Mouse (Mus musculus): ENCODE measurements around the gene Tacc3. TPM values are rescaled to one million over a fixed set of nuclear protein-coding genes. Genes with fewer than 3 reads are reported as not detected.

Gene Tacc3
- polyA plus RNA-seq, 1 experiment: 54.1 TPM

- Histone ChIP-seq H3K79me2 (ENCODE audit: control insufficient read depth, insufficient read depth) (peaks cover 63% of the 10 kb centered on the region), H3ac (ENCODE audit: control insufficient read depth, insufficient read length) (peak within 1 kb of the TSS; percentile 63), H3K27me3 (ENCODE audit: control insufficient read depth, insufficient read depth, insufficient read length) (no peaks in the 10 kb centered on the region), H3K4me3 (peak within 1 kb of the TSS; percentile 97), H3K36me3 (ENCODE audit: control insufficient read depth, insufficient read depth) (peaks cover 8% of the 10 kb centered on the region), H3K4me2 (ENCODE audit: low read depth) (peak within 1 kb of the TSS; percentile 93)
- TF ChIP-seq POLR2A (IDR thresholded peaks at IDR 0.05; ENCODE audit: insufficient read length, low read depth) (peak; percentile 99), TCF12 (IDR thresholded peaks at IDR 0.05; ENCODE audit: insufficient read depth, poor library complexity, severe bottlenecking) (no peak), E2F4 (IDR thresholded peaks at IDR 0.05; ENCODE audit: insufficient read depth) (peak; percentile 82), CEBPB (IDR thresholded peaks at IDR 0.05; ENCODE audit: insufficient read depth, poor library complexity, severe bottlenecking) (no peak), MAX (IDR thresholded peaks at IDR 0.05; ENCODE audit: low read depth) (no peak), SRF (IDR thresholded peaks at IDR 0.05; ENCODE audit: control insufficient read depth, insufficient read length, low read depth) (peak; percentile 59), MYOD1 (IDR thresholded peaks at IDR 0.05; ENCODE audit: control insufficient read depth in 1 of 3, insufficient read length in 2 of 3, low read depth in 2 of 3) (peak in 2 of 3 experiments; percentile 1 to 13), MYOG (IDR thresholded peaks at IDR 0.05; ENCODE audit: control insufficient read depth in 1 of 3, insufficient read depth in 1 of 3, insufficient read length in 2 of 3, low read depth in 2 of 3) (peak in 1 of 3 experiments; percentile 1), USF1 (IDR thresholded peaks at IDR 0.05; ENCODE audit: low read depth) (no peak), REST (IDR thresholded peaks at IDR 0.05; ENCODE audit: insufficient read depth, insufficient read length) (no peak), TCF3 (IDR thresholded peaks at IDR 0.05; ENCODE audit: insufficient read length, low read depth) (no peak), POLR2AphosphoS2 (IDR thresholded peaks at IDR 0.05; ENCODE audit: insufficient read length, low read depth) (peak; percentile 98)
Observed at GRCm38 (mm10) chr5:33651921-33652782, 5.8 kb upstream of the Tacc3 start, which contains the start of gene Slbp. TSS of gene Slbp (minus strand) at chr5:33652574.

GRCm38 (mm10) chr5:33652783-33653173, 5.2 kb upstream of the Tacc3 start:
- peaks cover 58% of the 10 kb centered on the region for H3K79me2 ChIP-seq (ENCODE audit: control insufficient read depth, insufficient read depth)
- H3ac ChIP-seq (ENCODE audit: control insufficient read depth, insufficient read length): peak overlapping the region; percentile 63
- peak overlapping the region; percentile 97 for H3K4me3 ChIP-seq
- peak overlapping the region; percentile 77 for H3K4me2 ChIP-seq (ENCODE audit: low read depth)
- H3K36me3 ChIP-seq (ENCODE audit: control insufficient read depth, insufficient read depth): peaks cover 5% of the 10 kb centered on the region
- no peaks in the 10 kb centered on the region for H3K27me3 ChIP-seq (ENCODE audit: control insufficient read depth, insufficient read depth, insufficient read length)
- TF ChIP-seq POLR2A (IDR thresholded peaks at IDR 0.05; ENCODE audit: insufficient read length, low read depth) (no peak), E2F4 (IDR thresholded peaks at IDR 0.05; ENCODE audit: insufficient read depth) (no peak), MAX (IDR thresholded peaks at IDR 0.05; ENCODE audit: low read depth) (no peak), CEBPB (IDR thresholded peaks at IDR 0.05; ENCODE audit: insufficient read depth, poor library complexity, severe bottlenecking) (no peak), USF1 (IDR thresholded peaks at IDR 0.05; ENCODE audit: low read depth) (no peak), MYOD1 (IDR thresholded peaks at IDR 0.05; ENCODE audit: control insufficient read depth in 1 of 3, insufficient read length in 2 of 3, low read depth in 2 of 3) (no peak), TCF12 (IDR thresholded peaks at IDR 0.05; ENCODE audit: insufficient read depth, poor library complexity, severe bottlenecking) (no peak), REST (IDR thresholded peaks at IDR 0.05; ENCODE audit: insufficient read depth, insufficient read length) (no peak), MYOG (IDR thresholded peaks at IDR 0.05; ENCODE audit: control insufficient read depth in 1 of 3, insufficient read depth in 1 of 3, insufficient read length in 2 of 3, low read depth in 2 of 3) (no peak), SRF (IDR thresholded peaks at IDR 0.05; ENCODE audit: control insufficient read depth, insufficient read length, low read depth) (no peak), TCF3 (IDR thresholded peaks at IDR 0.05; ENCODE audit: insufficient read length, low read depth) (no peak), POLR2AphosphoS2 (IDR thresholded peaks at IDR 0.05; ENCODE audit: insufficient read length, low read depth) (no peak)

- H3K79me2 ChIP-seq (ENCODE audit: control insufficient read depth, insufficient read depth): peaks cover 59% of the 10 kb centered on the region
- no peak overlapping the region for H3K4me2 ChIP-seq (ENCODE audit: low read depth)
- no peak for TF ChIP-seq REST (IDR thresholded peaks at IDR 0.05; ENCODE audit: insufficient read depth, insufficient read length)
- no peak for TF ChIP-seq USF1 (IDR thresholded peaks at IDR 0.05; ENCODE audit: low read depth)
- no peak for TF ChIP-seq MYOG (IDR thresholded peaks at IDR 0.05; ENCODE audit: control insufficient read depth in 1 of 3, insufficient read depth in 1 of 3, insufficient read length in 2 of 3, low read depth in 2 of 3)
- no peak for TF ChIP-seq MAX (IDR thresholded peaks at IDR 0.05; ENCODE audit: low read depth)
- no peak for TF ChIP-seq POLR2A (IDR thresholded peaks at IDR 0.05; ENCODE audit: insufficient read length, low read depth)
- TF ChIP-seq MYOD1 (IDR thresholded peaks at IDR 0.05; ENCODE audit: control insufficient read depth in 1 of 3, insufficient read length in 2 of 3, low read depth in 2 of 3): no peak
- TF ChIP-seq SRF (IDR thresholded peaks at IDR 0.05; ENCODE audit: control insufficient read depth, insufficient read length, low read depth): no peak
- no peak for TF ChIP-seq POLR2AphosphoS2 (IDR thresholded peaks at IDR 0.05; ENCODE audit: insufficient read length, low read depth)
- H3K27me3 ChIP-seq (ENCODE audit: control insufficient read depth, insufficient read depth, insufficient read length): no peaks in the 10 kb centered on the region
- no peak overlapping the region for H3ac ChIP-seq (ENCODE audit: control insufficient read depth, insufficient read length)
- peaks cover under 1% of the 10 kb centered on the region for H3K36me3 ChIP-seq (ENCODE audit: control insufficient read depth, insufficient read depth)
- H3K4me3 ChIP-seq: no peak overlapping the region
Observed at GRCm38 (mm10) chr5:33654424-33654823, 3.5 kb upstream of the Tacc3 start.

- peaks cover 59% of the 10 kb centered on the region for H3K79me2 ChIP-seq (ENCODE audit: control insufficient read depth, insufficient read depth)
- H3K27me3 ChIP-seq (ENCODE audit: control insufficient read depth, insufficient read depth, insufficient read length): no peaks in the 10 kb centered on the region
- H3K4me2 ChIP-seq (ENCODE audit: low read depth): peak overlapping the region; percentile 88
- no peak overlapping the region for H3ac ChIP-seq (ENCODE audit: control insufficient read depth, insufficient read length)
- H3K4me3 ChIP-seq: peak overlapping the region; percentile 97
- H3K36me3 ChIP-seq (ENCODE audit: control insufficient read depth, insufficient read depth): no peaks in the 10 kb centered on the region
- TF ChIP-seq USF1 (IDR thresholded peaks at IDR 0.05; ENCODE audit: low read depth) (no peak), TCF12 (IDR thresholded peaks at IDR 0.05; ENCODE audit: insufficient read depth, poor library complexity, severe bottlenecking) (no peak), E2F4 (IDR thresholded peaks at IDR 0.05; ENCODE audit: insufficient read depth) (no peak), POLR2A (IDR thresholded peaks at IDR 0.05; ENCODE audit: insufficient read length, low read depth) (no peak), REST (IDR thresholded peaks at IDR 0.05; ENCODE audit: insufficient read depth, insufficient read length) (no peak), MYOG (IDR thresholded peaks at IDR 0.05; ENCODE audit: control insufficient read depth in 1 of 3, insufficient read depth in 1 of 3, insufficient read length in 2 of 3, low read depth in 2 of 3) (no peak)
Observed at GRCm38 (mm10) chr5:33655251-33655840, 2.6 kb upstream of the Tacc3 start.
